Mouse (Mus musculus) hindbrain, embryonic 13.5 days (tissue): ENCODE measurements around the gene Brd3os. TPM values are rescaled to one million over a fixed set of nuclear protein-coding genes. Genes with fewer than 3 reads are reported as not detected.

Experiments used
- ATAC-seq: fragments of 200-750 bp; cut with Nextera tagmentation; 2 replicates; pipeline ENCODE4 v1.8.0; 2017; ENCODE audit warnings: moderate TSS enrichment; ENCODE audit not compliant: low FRiP score
- H3K27ac ChIP-seq: fragments of 300-500 bp; sonication (generic); 2 replicates; pipeline ENCODE4 v1.5.1; 2015; ENCODE audit warnings: inconsistent platforms, mild to moderate bottlenecking, moderate library complexity
- H3K27me3 ChIP-seq: fragments of 300-500 bp; sonication (generic); 2 replicates; pipeline ENCODE4 v1.6.1; 2015; ENCODE audit warnings: mild to moderate bottlenecking, inconsistent platforms
- H3K36me3 ChIP-seq: fragments of 300-500 bp; sonication (generic); 2 replicates; pipeline ENCODE4 v1.6.1; 2015; ENCODE audit warnings: mild to moderate bottlenecking, inconsistent platforms
- H3K4me1 ChIP-seq: fragments of 300-500 bp; sonication (generic); replicated peaks from 2 replicates; pipeline ENCODE4 v1.6.1; 2015; ENCODE audit warnings: inconsistent platforms
- H3K4me2 ChIP-seq: fragments of 300-500 bp; sonication (generic); 2 replicates; pipeline ENCODE4 v1.6.1; 2015; ENCODE audit warnings: inconsistent platforms, mild to moderate bottlenecking, moderate library complexity
- H3K4me3 ChIP-seq: fragments of 300-500 bp; sonication (generic); 2 replicates; pipeline ENCODE4 v1.5.1; 2015; ENCODE audit warnings: mild to moderate bottlenecking, inconsistent platforms
- H3K9ac ChIP-seq: fragments of 300-500 bp; sonication (generic); 2 replicates; pipeline ENCODE4 v1.6.1; 2015; ENCODE audit warnings: mild to moderate bottlenecking, inconsistent platforms
- H3K9me3 ChIP-seq: fragments of 300-500 bp; sonication (generic); 2 replicates; pipeline ENCODE4 v1.6.1; 2016; ENCODE audit warnings: inconsistent platforms
- WGBS: fragments of 180-500 bp; shearing (Covaris S2); methylation state at CpG from one replicate; pipeline ENCODE4 v1.1.7; 2015; 5-methylcytosine and 5-hydroxymethylcytosine counted together
- polyA plus RNA-seq: library from polyadenylated mRNA; unstranded; fragments of >200 nt; fragmentation: Nextera tagmentation; extraction: Ambion mirVana; gene quantifications from 2 replicates; pipeline ENCODE4 v1.2.1, GENCODE M21; 2015

The Brd3os gene
- polyA plus RNA-seq, 1 experiment from 2014 or later, result 35.8 TPM

DNA sequence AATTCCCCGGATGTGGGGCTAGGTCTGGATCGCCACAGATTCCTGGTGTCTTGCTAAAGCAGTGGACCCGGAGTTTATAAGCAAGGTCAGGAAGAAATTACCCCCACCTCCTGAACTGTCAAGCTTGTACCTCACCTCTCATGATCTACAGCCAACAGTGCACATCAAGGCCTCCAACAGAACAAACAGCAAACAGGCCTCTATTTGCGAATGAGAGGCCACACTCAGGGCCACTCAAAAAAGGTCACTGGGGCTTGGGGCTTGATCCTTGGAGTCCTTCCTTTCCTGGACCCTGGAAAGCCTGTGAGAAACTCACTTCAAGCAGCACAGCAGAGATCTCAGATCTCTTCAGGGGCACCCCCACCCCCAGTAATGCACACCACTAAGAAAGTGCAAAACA lies 31.8 kb downstream of the Brd3os start:
- Histone ChIP-seq H3K4me2 (peak overlapping the region; percentile 96), H3K36me3 (peaks cover 5% of the 10 kb centered on the region; the same call in 1 of the 2 replicates), H3K27ac (no peak overlapping the region), H3K9ac (peak overlapping the region; percentile 97), H3K4me3 (peak overlapping the region; percentile 99), H3K4me1 (peaks cover 66% of the 10 kb centered on the region), H3K9me3 (no peaks in the 10 kb centered on the region), H3K27me3 (no peaks in the 10 kb centered on the region)
- WGBS, result 29% methylated on average over 4 of the region's 4 CpGs
- ATAC-seq, result no peak

DNA sequence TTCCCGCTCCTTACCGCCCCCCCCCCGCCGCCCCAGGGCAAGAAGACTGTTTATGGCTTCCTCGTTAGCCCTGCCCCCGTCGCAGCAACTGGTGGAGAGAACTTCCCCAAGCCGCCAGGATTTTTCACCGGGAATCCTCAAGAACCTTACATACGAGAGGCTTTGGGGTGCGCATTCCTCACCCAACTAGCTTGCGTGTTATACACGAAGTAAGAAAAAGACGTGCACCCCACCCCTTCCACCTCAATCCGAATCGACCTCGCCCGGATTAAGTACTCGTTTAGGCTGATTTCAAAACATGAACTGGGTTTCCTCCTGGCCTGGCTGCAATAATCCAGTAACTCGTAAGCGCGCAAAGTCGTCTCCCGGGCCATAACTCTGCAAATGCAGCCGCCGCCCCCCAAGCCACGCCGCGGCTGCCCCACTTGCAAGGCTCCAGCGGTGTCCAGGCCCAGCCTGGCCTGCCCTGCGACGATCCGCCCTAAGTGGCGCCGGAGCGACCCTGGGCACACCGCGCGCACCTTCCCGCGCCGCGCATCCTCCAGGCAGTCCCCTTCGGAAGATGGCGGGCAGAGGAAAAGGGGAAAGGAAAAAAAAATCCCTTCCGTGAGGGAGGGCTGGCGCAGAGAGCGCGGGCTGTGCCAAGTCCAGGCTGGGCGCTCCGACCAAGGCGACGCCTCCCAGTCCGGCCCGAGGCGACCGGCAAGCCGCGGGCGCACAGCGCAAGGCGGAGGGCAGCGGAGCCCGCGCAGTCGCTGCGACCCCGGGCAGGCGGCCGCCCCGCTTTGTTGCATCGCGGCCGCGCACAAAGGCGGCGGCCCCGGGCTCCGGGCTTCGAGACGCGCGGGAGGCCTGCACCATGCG lies 32.7 kb downstream of the Brd3os start:
- peaks cover 5% of the 10 kb centered on the region; the same call in 1 of the 2 replicates for H3K36me3 ChIP-seq
- ATAC-seq, result peak; percentile 59
- H3K4me3 ChIP-seq, result peak overlapping the region; percentile 99
- no peaks in the 10 kb centered on the region for H3K27me3 ChIP-seq
- peaks cover 56% of the 10 kb centered on the region for H3K4me1 ChIP-seq
- peak overlapping the region; percentile 97 for H3K27ac ChIP-seq
- under 1% methylated on average over 66 of the region's 84 CpGs for WGBS
- peak overlapping the region; percentile 97 for H3K9ac ChIP-seq
- peak overlapping the region; percentile 96 for H3K4me2 ChIP-seq
- no peaks in the 10 kb centered on the region for H3K9me3 ChIP-seq

DNA sequence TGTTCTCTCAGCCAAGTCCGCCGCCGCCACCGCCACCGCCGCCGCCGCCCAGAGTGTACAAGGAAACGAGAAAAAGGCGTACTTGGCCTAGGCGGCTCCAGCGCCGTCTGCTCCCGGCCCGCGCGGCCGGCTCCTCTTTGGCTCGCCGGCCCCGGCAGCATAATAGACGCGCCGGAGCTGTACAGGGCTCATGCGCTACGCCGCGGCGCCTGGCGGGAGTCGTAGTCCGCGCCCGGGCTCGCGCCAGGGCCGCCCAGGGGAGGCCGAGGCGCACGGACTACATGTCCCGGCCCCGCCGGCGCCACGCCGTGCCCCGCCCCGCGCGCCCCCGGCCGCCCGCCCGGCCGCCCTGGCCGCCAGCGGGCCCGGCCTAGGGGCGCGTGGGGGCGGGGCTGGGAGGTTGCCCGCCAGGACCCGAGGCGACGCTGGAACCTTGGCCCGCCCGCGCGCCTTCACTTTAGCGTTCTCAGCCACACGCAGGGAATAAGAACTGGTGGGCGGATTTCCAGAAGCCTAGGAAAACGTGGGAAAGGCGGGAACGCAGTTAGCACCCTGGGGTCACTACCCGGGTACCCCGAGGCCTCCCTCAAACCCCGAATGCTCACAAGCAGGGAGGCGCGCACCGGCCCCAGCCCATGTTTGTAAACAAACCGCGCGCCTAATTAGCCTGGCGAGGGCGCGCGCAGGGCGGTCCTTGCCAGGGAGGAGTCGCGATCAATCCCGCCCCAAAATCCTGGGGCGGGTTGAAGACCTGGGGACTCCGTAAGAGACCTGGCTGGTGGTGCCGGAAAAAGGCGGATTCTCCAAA lies 33.6 kb downstream of the Brd3os start:
- under 1% methylated on average over 85 of the region's 96 CpGs for WGBS
- peak; percentile 99 for ATAC-seq
- H3K27ac ChIP-seq, result peak overlapping the region; percentile 97
- H3K4me1 ChIP-seq, result peaks cover 48% of the 10 kb centered on the region
- H3K4me2 ChIP-seq, result peak overlapping the region; percentile 96
- peaks cover 5% of the 10 kb centered on the region; the same call in 1 of the 2 replicates for H3K36me3 ChIP-seq
- H3K27me3 ChIP-seq, result no peaks in the 10 kb centered on the region
- H3K9ac ChIP-seq, result peak overlapping the region; percentile 97
- no peaks in the 10 kb centered on the region for H3K9me3 ChIP-seq
- H3K4me3 ChIP-seq, result peak overlapping the region; percentile 99

- Histone ChIP-seq H3K36me3 (peaks cover 5% of the 10 kb centered on the region; the same call in 1 of the 2 replicates), H3K9ac (peak overlapping the region; percentile 76), H3K27me3 (no peaks in the 10 kb centered on the region), H3K9me3 (no peaks in the 10 kb centered on the region), H3K4me2 (peak overlapping the region; percentile 76), H3K4me1 (peaks cover 39% of the 10 kb centered on the region), H3K27ac (peak overlapping the region; percentile 97), H3K4me3 (peak overlapping the region; percentile 99)
- WGBS, result 30% methylated on average over 11 of the region's 11 CpGs
- no peak for ATAC-seq
Measured at GRCm38 (mm10) chr2:27476303-27477192, 34.4 kb downstream of the Brd3os start.

DNA sequence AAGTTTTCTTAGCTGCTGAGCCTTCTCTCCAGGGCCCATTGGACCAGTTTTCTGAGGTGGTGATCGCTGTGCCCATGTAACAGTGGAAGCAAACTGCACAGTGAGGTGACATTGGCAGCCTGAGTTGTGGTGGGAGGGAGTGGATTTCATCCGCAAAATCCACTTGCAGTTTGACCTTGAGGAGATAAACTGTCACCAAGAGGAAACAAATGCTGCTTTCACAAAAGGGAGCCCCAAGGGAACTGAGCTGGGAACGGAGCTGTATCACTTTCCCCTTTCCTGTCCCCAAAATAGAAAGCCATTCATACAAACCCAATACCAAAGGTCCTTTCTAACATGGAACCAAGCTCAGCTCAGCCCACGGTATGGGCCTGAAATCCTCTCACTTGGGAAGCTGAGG lies 37.7 kb downstream of the Brd3os start:
- Histone ChIP-seq H3K36me3 (no peaks in the 10 kb centered on the region), H3K9ac (no peak overlapping the region), H3K27me3 (no peaks in the 10 kb centered on the region), H3K4me3 (no peak overlapping the region), H3K4me1 (peaks cover 9% of the 10 kb centered on the region), H3K4me2 (no peak overlapping the region), H3K9me3 (no peaks in the 10 kb centered on the region), H3K27ac (no peak overlapping the region)
- ATAC-seq, result no peak
- 66% methylated on average over 4 of the region's 4 CpGs for WGBS

- peaks cover 9% of the 10 kb centered on the region for H3K4me1 ChIP-seq
- WGBS, result 78% methylated on average over 4 of the region's 4 CpGs
- no peaks in the 10 kb centered on the region for H3K36me3 ChIP-seq
- H3K4me2 ChIP-seq, result no peak overlapping the region
- H3K9ac ChIP-seq, result no peak overlapping the region
- H3K9me3 ChIP-seq, result no peaks in the 10 kb centered on the region
- ATAC-seq, result no peak
- H3K27ac ChIP-seq, result no peak overlapping the region
- no peak overlapping the region for H3K4me3 ChIP-seq
- no peaks in the 10 kb centered on the region for H3K27me3 ChIP-seq
Measured at GRCm38 (mm10) chr2:27480367-27480766, 38.2 kb downstream of the Brd3os start.

- Histone ChIP-seq H3K4me1 (no peaks in the 10 kb centered on the region), H3K27me3 (no peaks in the 10 kb centered on the region), H3K4me2 (no peak overlapping the region), H3K4me3 (no peak overlapping the region), H3K27ac (no peak overlapping the region), H3K36me3 (no peaks in the 10 kb centered on the region), H3K9ac (no peak overlapping the region; the same call in 1 of the 2 replicates), H3K9me3 (no peaks in the 10 kb centered on the region)
- no peak for ATAC-seq
- WGBS, result 83% methylated on average over 7 of the region's 7 CpGs
Measured at GRCm38 (mm10) chr2:27482265-27482861, 40.2 kb downstream of the Brd3os start.

DNA sequence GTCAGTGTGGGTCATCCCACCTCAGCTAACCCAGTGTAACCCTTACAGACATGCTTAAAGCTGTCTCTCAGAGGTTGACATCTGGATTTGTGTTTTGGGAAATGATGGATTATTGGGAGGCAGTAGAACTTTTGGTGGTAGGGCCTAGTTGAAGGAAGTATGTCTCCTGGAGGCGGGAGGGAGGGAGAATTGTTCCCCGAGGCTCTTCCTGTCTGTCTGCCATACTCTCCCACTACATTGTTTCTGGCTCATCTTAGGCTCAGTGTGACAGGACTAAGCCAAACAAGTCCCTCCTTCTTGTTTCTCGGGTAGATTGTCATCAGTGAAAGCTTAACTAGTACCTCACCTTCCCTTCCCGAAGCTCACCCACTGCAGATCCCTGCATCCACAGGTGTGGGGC lies 44.6 kb downstream of the Brd3os start:
- no peak overlapping the region for H3K9ac ChIP-seq
- no peaks in the 10 kb centered on the region for H3K4me1 ChIP-seq
- no peak overlapping the region for H3K27ac ChIP-seq
- H3K4me3 ChIP-seq, result no peak overlapping the region
- no peaks in the 10 kb centered on the region for H3K9me3 ChIP-seq
- H3K4me2 ChIP-seq, result no peak overlapping the region
- H3K27me3 ChIP-seq, result no peaks in the 10 kb centered on the region
- no peaks in the 10 kb centered on the region for H3K36me3 ChIP-seq
- WGBS, result 71% methylated on average over 4 of the region's 4 CpGs
- ATAC-seq, result no peak

GRCm38 (mm10) chr2:27487336-27488049 lies 45.4 kb downstream of the Brd3os start:
- Histone ChIP-seq H3K27me3 (no peaks in the 10 kb centered on the region), H3K4me2 (no peak overlapping the region), H3K27ac (no peak overlapping the region), H3K4me3 (no peak overlapping the region), H3K9ac (no peak overlapping the region), H3K9me3 (no peaks in the 10 kb centered on the region), H3K4me1 (no peaks in the 10 kb centered on the region), H3K36me3 (no peaks in the 10 kb centered on the region)
- 89% methylated on average over 3 of the region's 4 CpGs for WGBS
- ATAC-seq, result no peak

DNA sequence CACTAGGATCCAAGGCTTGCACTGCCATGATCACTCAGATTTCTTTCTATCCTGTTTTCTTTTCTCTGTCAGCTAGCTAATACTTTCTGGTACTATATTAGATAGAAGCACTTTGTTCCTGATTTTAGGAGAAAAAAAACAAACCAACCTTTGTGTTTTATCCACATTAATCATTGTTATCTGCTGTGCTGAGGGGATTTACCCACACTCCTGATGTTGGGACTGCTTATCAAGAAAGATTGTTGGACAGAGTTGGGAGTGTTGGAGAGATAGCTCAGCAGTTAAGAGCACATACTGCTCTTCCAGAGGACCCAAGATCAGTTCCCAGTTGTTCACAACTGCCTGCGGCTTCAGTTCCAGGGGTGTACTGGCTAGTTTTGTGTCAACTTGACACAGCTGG lies 46.2 kb downstream of the Brd3os start:
- WGBS, result 100% methylated on average over 1 of the region's 1 CpGs
- Histone ChIP-seq H3K4me1 (no peaks in the 10 kb centered on the region), H3K27ac (no peak overlapping the region), H3K9me3 (no peaks in the 10 kb centered on the region), H3K27me3 (no peaks in the 10 kb centered on the region), H3K9ac (no peak overlapping the region), H3K36me3 (no peaks in the 10 kb centered on the region), H3K4me3 (no peak overlapping the region), H3K4me2 (no peak overlapping the region)
- no peak for ATAC-seq

DNA sequence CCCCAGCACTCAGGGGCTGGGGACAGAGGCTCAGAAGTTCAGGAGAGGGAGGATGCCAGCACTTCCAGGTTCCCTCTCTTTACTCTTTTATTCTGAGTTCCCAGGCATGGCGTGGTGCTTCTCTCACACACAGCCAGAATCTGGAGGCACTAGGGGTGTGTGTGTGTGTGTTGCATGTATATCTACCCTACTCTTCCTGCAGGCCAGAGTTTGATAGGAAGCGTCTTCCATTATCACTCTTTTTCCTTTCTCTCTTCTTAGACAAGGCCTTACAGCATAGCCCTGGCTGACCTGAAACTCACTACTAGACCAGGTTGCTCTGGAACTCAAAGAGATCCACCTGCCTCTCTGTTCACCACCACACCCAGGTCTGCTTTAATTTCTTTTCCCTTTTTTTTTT lies 48.8 kb downstream of the Brd3os start:
- H3K4me1 ChIP-seq, result no peaks in the 10 kb centered on the region
- no peaks in the 10 kb centered on the region for H3K36me3 ChIP-seq
- ATAC-seq, result no peak
- H3K27ac ChIP-seq, result no peak overlapping the region
- no peak overlapping the region for H3K4me3 ChIP-seq
- WGBS, result 90% methylated on average over 2 of the region's 2 CpGs
- H3K4me2 ChIP-seq, result no peak overlapping the region
- H3K9me3 ChIP-seq, result no peaks in the 10 kb centered on the region
- no peak overlapping the region for H3K9ac ChIP-seq
- H3K27me3 ChIP-seq, result no peaks in the 10 kb centered on the region
